Comparison of ENCODE assay signal across 8 mouse cellular contexts in genomic region chr7:45135993-45136567, GRCm38 (mm10). TPM values are rescaled to one million over a fixed set of nuclear protein-coding genes. Genes with fewer than 3 reads are reported as not detected.
A peak's percentile ranks its signal among the peaks of the same experiment; 100 is the strongest.
DNase-seq lines count a peak whose midpoint lies in the region; ATAC-seq and TF ChIP-seq lines count a peak whose summit lies in the region.

Gm45713 (minus strand) TSS chr7:45136231.
Flt3l (minus strand) TSS chr7:45136432.

- H3K4me1 ChIP-seq in bone marrow, adult 2 months (ENCODE audit: control insufficient read depth, insufficient read depth, low read length): peaks cover 5% of the 10 kb centered on the region; the same call in 1 of the 2 replicates
- H3K4me1 ChIP-seq in embryonic facial prominence, embryonic 15.5 days: peaks cover 10% of the 10 kb centered on the region; the same call in 1 of the 2 replicates
- H3K4me1 ChIP-seq in kidney, embryonic 14.5 days (ENCODE audit: control insufficient read depth, insufficient read depth, low read length): peaks cover 4% of the 10 kb centered on the region; the same call in 1 of the 2 replicates
- H3K4me1 ChIP-seq in limb, embryonic 15.5 days: peaks cover 15% of the 10 kb centered on the region
- no peaks in the 10 kb centered on the region for H3K4me1 ChIP-seq in midbrain, postnatal 0 days (ENCODE audit: insufficient read depth, low read length)

- peak within 1 kb of the TSS; percentile 68 for H3K9ac ChIP-seq in embryonic facial prominence, embryonic 15.5 days
- H3K9ac ChIP-seq in kidney, embryonic 14.5 days (ENCODE audit: low read depth, low read length): peak within 1 kb of the TSS; percentile 63
- peak within 1 kb of the TSS; percentile 42 for H3K9ac ChIP-seq in limb, embryonic 15.5 days
- H3K9ac ChIP-seq in midbrain, postnatal 0 days (replicated peaks; ENCODE audit: low read length, poor library complexity, severe bottlenecking): peak within 1 kb of the TSS; percentile 50; the same call in 1 of the 2 replicates

- peak within 1 kb of the TSS; percentile 87 for H3K27ac ChIP-seq in bone marrow, adult 2 months (ENCODE audit: control insufficient read depth, insufficient read depth, low read depth, low read length, poor library complexity)
- H3K27ac ChIP-seq in embryonic facial prominence, embryonic 15.5 days (replicated peaks): no peak within 1 kb of the TSS
- H3K27ac ChIP-seq in kidney, embryonic 14.5 days (ENCODE audit: low read depth, low read length): no peak within 1 kb of the TSS
- H3K27ac ChIP-seq in limb, embryonic 15.5 days: peak within 1 kb of the TSS; percentile 51; the same call in 1 of the 2 replicates
- H3K27ac ChIP-seq in midbrain, postnatal 0 days (ENCODE audit: low read depth, low read length): no peak within 1 kb of the TSS

- under 1% methylated on average over 29 of the region's 29 CpGs for WGBS in bone marrow, adult 2 months
- 2% methylated on average over 29 of the region's 29 CpGs for WGBS in embryonic facial prominence, embryonic 15.5 days
- 3% methylated on average over 29 of the region's 29 CpGs for WGBS in kidney, embryonic 14.5 days
- 1% methylated on average over 29 of the region's 29 CpGs for whole genome bisulfite sequencing in limb, embryonic 15.5 days
- WGBS in midbrain, postnatal 0 days: 3% methylated on average over 29 of the region's 29 CpGs

- peak; percentile 92 for DNase-seq in 416B (ENCODE audit: low read depth)
- DNase-seq in heart, adult 9 months (ENCODE audit: low spot score in 2 of 2): peak; percentile 95 to 96
- DNase-seq in midbrain, postnatal 0 days (ENCODE audit: low spot score): peak; percentile 83
- peak; percentile 91 to 94 for DNase-seq in spleen, postnatal 10 days (ENCODE audit: low spot score in 2 of 2)

- peak; percentile 81 for ATAC-seq in embryonic facial prominence, embryonic 15.5 days (ENCODE audit: insufficient number of reproducible peaks, low FRiP score, low TSS enrichment, low read depth)
- peak; percentile 87 for ATAC-seq in kidney, embryonic 14.5 days (ENCODE audit: low FRiP score, low TSS enrichment)
- peak; percentile 68; the same call in 1 of the 2 replicates for ATAC-seq in limb, embryonic 15.5 days (ENCODE audit: insufficient number of reproducible peaks, low FRiP score, low TSS enrichment, low read depth)
- peak; percentile 62 for ATAC-seq in midbrain, postnatal 0 days (ENCODE audit: low FRiP score)

- peak within 1 kb of the TSS; percentile 84 for H3K4me2 ChIP-seq in embryonic facial prominence, embryonic 15.5 days (replicated peaks)
- peak within 1 kb of the TSS; percentile 67 for H3K4me2 ChIP-seq in kidney, embryonic 14.5 days (replicated peaks; ENCODE audit: low read depth, low read length)
- peak within 1 kb of the TSS; percentile 87 for H3K4me2 ChIP-seq in limb, embryonic 15.5 days
- H3K4me2 ChIP-seq in midbrain, postnatal 0 days (ENCODE audit: low read depth, low read length, poor library complexity, severe bottlenecking): peak within 1 kb of the TSS; percentile 58

- TF ChIP-seq POLR2A in bone marrow, adult 2 months (IDR thresholded peaks at IDR 0.05; ENCODE audit: borderline replicate concordance, control insufficient read depth, low read depth, low read length): peak; percentile 33; the same call in 1 of the 2 replicates

- no peaks in the 10 kb centered on the region for H3K9me3 ChIP-seq in embryonic facial prominence, embryonic 15.5 days (replicated peaks)
- no peaks in the 10 kb centered on the region for H3K9me3 ChIP-seq in kidney, embryonic 14.5 days (ENCODE audit: control insufficient read depth, low read length)
- no peaks in the 10 kb centered on the region for H3K9me3 ChIP-seq in limb, embryonic 15.5 days
- H3K9me3 ChIP-seq in midbrain, postnatal 0 days (ENCODE audit: low read length): no peaks in the 10 kb centered on the region

- H3K36me3 ChIP-seq in embryonic facial prominence, embryonic 15.5 days: no peaks in the 10 kb centered on the region
- no peaks in the 10 kb centered on the region for H3K36me3 ChIP-seq in kidney, embryonic 14.5 days (ENCODE audit: control insufficient read depth, insufficient read depth, low read length)
- H3K36me3 ChIP-seq in limb, embryonic 15.5 days: no peaks in the 10 kb centered on the region
- H3K36me3 ChIP-seq in midbrain, postnatal 0 days (ENCODE audit: insufficient read depth, low read length): no peaks in the 10 kb centered on the region

- peak; percentile 99 for TF ChIP-seq CTCF in bone marrow, adult 2 months (IDR thresholded peaks at IDR 0.05; ENCODE audit: control insufficient read depth, insufficient read depth, low read length)
- TF ChIP-seq CTCF in midbrain, postnatal 0 days (IDR thresholded peaks at IDR 0.05): peak; percentile 91

- peak within 1 kb of the TSS; percentile 94 for H3K4me3 ChIP-seq in bone marrow, adult 2 months (replicated peaks; ENCODE audit: control insufficient read depth, low read depth, low read length)
- peak within 1 kb of the TSS; percentile 60 for H3K4me3 ChIP-seq in embryonic facial prominence, embryonic 15.5 days (replicated peaks)
- peak within 1 kb of the TSS; percentile 49 for H3K4me3 ChIP-seq in kidney, embryonic 14.5 days (ENCODE audit: low read length)
- peak within 1 kb of the TSS; percentile 54 for H3K4me3 ChIP-seq in limb, embryonic 15.5 days
- H3K4me3 ChIP-seq in midbrain, postnatal 0 days (ENCODE audit: low read depth, low read length): peak within 1 kb of the TSS; percentile 38

- H3K27me3 ChIP-seq in embryonic facial prominence, embryonic 15.5 days: no peaks in the 10 kb centered on the region
- H3K27me3 ChIP-seq in kidney, embryonic 14.5 days (ENCODE audit: control insufficient read depth, insufficient read depth, low read length): 0 out of 2 replicates have a peak, but pooled peaks cover 6% of the 10 kb centered on the region
- 0 out of 2 replicates have a peak, but pooled peaks cover 6% of the 10 kb centered on the region for H3K27me3 ChIP-seq in limb, embryonic 15.5 days
- H3K27me3 ChIP-seq in midbrain, postnatal 0 days (ENCODE audit: insufficient read depth, low read length): no peaks in the 10 kb centered on the region

RNA-seq across cellular contexts. Expression of gene Gm45713, which starts in this region (rescaled TPM):
- polyA plus RNA-seq in bone marrow, adult 2 months (2011; ENCODE audit: insufficient read depth, insufficient read length, low replicate concordance, missing spikeins): not detected in 2 replicates
- polyA plus RNA-seq in embryonic facial prominence, embryonic 15.5 days (2015; fragmentation: Nextera tagmentation; extraction: Ambion mirVana): 0.12 and 0.37 TPM in 2 replicates
- 0.19 and 0.47 TPM in 2 replicates for polyA plus RNA-seq in kidney, embryonic 14.5 days (2014; fragmentation: Nextera tagmentation; extraction: Ambion mirVana)
- 0.65 TPM in 1 of 2 replicates, not detected in the other for polyA plus RNA-seq in limb, embryonic 15.5 days (2015; fragmentation: Nextera tagmentation; extraction: Ambion mirVana)
- 2.0 TPM in 1 of 2 replicates, not detected in the other for total RNA-seq in midbrain, postnatal 0 days (2014; rRNA removed)
- polyA plus RNA-seq in midbrain, postnatal 0 days (2015; fragmentation: Nextera tagmentation; extraction: Ambion mirVana): 0.39 TPM in 1 of 2 replicates, not detected in the other

RNA-seq across cellular contexts. Expression of gene Flt3l, which starts in this region (rescaled TPM):
- polyA plus RNA-seq in bone marrow, adult 2 months (2011; ENCODE audit: insufficient read depth, insufficient read length, low replicate concordance, missing spikeins): 32.5 and 85.0 TPM in 2 replicates
- polyA plus RNA-seq in embryonic facial prominence, embryonic 15.5 days (2015; fragmentation: Nextera tagmentation; extraction: Ambion mirVana): 2.6 and 3.4 TPM in 2 replicates
- polyA plus RNA-seq in kidney, embryonic 14.5 days (2014; fragmentation: Nextera tagmentation; extraction: Ambion mirVana): 1.0 and 1.3 TPM in 2 replicates
- 2.1 and 2.7 TPM in 2 replicates for polyA plus RNA-seq in limb, embryonic 15.5 days (2015; fragmentation: Nextera tagmentation; extraction: Ambion mirVana)
- 3.4 and 7.8 TPM in 2 replicates for total RNA-seq in midbrain, postnatal 0 days (2014; rRNA removed)
- polyA plus RNA-seq in midbrain, postnatal 0 days (2015; fragmentation: Nextera tagmentation; extraction: Ambion mirVana): 1.3 and 1.7 TPM in 2 replicates

Comparison
In these comparisons a context has a peak if more than half of its experiments do, and no peak if none do; other contexts are left out.
1. H3K27ac ChIP-seq: peak in bone marrow, adult 2 months (single experiment) and limb, embryonic 15.5 days (single experiment); none in embryonic facial prominence, embryonic 15.5 days (single experiment), kidney, embryonic 14.5 days (single experiment) and midbrain, postnatal 0 days (single experiment).
2. H3K4me3 ChIP-seq: peak in every context shown above with its lines; median percentile 94 in bone marrow, adult 2 months; 60 in embryonic facial prominence, embryonic 15.5 days; 54 in limb, embryonic 15.5 days; 49 in kidney, embryonic 14.5 days; 38 in midbrain, postnatal 0 days.
3. Peak in every context shown above with its lines, with median percentiles within 50 percentile points of each other: DNase-seq, ATAC-seq, H3K4me2 ChIP-seq and H3K9ac ChIP-seq.